Mouse (Mus musculus) v-Abl transformed pro-B cells (cell line): ENCODE data around the gene Disp2.

Experiments
- in situ Hi-C, 2 experiments: fragments of 400-800 bp; cut with MboI; formaldehyde crosslinking; loops; one replicate each; pipeline ENCODE4 v1.15.1; 2025; ENCODE audit not compliant: unreplicated experiment in 2 of 2

Disp2 gene

GRCm38 (mm10) chr2:118779065-118779464 is 454 bp upstream of the Disp2 start:
- in situ Hi-C loops: no loop called here

DNA sequence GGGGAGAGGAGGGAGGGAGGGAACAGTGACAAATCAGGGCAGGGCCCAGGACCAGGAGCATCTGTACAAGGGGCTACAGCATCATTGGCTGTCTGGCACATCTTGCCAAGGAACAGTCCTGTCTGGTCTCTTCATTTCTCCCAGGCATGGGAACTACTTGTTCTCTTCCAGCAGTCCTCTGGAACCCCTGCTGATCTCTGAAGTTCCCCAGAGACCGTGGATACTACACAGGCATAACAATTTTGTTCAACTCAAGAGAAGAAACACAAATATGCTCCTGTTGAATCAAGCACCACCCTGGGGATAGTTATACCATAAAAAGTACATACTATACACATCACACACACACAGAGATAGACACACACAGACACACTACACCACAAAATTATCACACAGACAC is 1.6 kb downstream of the Disp2 start:
- in situ Hi-C loops: no loop called here

GRCm38 (mm10) chr2:118782303-118782702 is 2.8 kb downstream of the Disp2 start:
- in situ Hi-C loops: no loop called here

- in situ Hi-C loops: no loop called here
Measured at GRCm38 (mm10) chr2:118783093-118783492, 3.6 kb downstream of the Disp2 start.

DNA sequence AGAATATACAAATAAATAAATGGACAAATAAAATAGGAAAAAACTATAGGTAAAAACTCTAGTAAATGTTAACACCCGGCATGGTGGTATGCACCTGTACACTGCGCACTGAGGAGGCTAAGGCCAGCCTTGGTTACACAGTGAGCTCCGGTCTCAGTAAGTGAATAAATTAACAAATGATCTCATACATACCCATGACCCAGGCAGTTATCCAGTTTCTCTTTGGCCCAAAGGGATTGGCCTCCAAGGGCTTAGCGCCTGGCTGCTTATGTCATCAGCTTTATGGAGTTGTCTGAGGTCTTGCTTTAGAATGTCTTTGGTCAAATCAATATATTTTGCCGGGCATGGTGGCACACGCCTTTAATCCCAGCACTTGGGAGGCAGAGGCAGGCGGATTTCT is 4.1 kb downstream of the Disp2 start:
- in situ Hi-C loops: no loop called here

- in situ Hi-C loops: no loop called here
Measured at GRCm38 (mm10) chr2:118786525-118786924, 7.0 kb downstream of the Disp2 start.

DNA sequence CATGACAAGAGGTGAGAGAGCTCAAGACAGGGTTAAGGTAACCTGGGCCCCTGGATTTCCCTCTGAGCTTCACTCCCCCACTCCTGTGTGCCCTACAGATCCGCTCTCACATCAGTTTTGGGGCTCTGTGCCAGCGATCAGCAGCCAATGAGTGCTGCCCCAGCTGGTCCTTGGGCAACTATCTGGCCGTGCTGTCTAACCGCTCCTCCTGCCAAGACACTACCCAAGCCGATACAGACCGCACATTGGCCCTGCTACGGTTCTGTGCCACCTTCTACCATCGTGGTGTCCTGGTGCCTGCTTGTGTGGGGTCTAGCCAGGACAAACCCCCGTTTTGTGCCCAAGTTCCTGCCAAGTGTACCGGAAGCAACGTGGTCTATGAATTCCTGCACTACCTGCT is 10.0 kb downstream of the Disp2 start:
- in situ Hi-C loops: no loop called here

DNA sequence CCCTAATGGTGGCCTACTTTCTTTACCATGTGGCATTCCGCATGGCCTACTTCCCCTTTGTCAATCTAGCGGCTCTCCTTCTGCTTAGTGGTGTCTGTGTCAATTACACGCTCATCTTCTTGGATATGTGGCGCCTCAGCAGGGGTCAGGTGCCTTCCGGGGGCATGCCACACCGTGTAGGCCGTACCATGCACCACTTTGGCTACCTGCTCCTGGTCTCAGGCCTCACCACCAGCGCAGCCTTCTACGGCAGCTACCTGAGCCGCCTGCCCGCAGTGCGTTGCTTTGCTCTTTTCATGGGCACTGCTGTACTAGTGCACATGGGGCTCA is 10.7 kb downstream of the Disp2 start:
- in situ Hi-C loops: no loop called here

GRCm38 (mm10) chr2:118790551-118791525 is 11.3 kb downstream of the Disp2 start:
- in situ Hi-C loops: no loop called here

GRCm38 (mm10) chr2:118791591-118792258 is 12.2 kb downstream of the Disp2 start:
- in situ Hi-C loops: no loop called here

DNA sequence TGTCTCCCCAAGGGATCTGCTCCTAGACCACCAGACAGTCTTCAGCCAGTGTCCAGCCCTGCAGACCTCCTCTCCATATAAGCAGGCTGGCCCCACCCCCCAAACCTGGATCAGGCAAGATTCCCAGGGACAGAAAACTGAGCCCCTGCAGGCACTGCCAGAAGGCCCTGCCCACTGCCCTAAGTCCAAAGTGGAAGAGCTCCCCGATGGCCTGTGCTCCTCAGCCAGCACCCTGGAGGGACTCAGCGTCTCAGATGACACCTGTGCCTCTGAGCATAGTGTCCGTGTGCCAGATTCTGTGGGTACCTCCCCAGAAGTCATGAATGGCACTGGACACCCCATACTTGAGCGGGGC is 12.7 kb downstream of the Disp2 start:
- in situ Hi-C loops: no loop called here

- in situ Hi-C loops: no loop called here
Measured at GRCm38 (mm10) chr2:118793636-118794035, 14.1 kb downstream of the Disp2 start.

- in situ Hi-C loops: no loop called here
Measured at GRCm38 (mm10) chr2:118802542-118803118, 23.1 kb downstream of the Disp2 start.

- in situ Hi-C loops: no loop called here
Measured at GRCm38 (mm10) chr2:118804474-118804873, 25.0 kb downstream of the Disp2 start.

- in situ Hi-C loops: no loop called here
Measured at GRCm38 (mm10) chr2:118805137-118805536, 25.6 kb downstream of the Disp2 start.

DNA sequence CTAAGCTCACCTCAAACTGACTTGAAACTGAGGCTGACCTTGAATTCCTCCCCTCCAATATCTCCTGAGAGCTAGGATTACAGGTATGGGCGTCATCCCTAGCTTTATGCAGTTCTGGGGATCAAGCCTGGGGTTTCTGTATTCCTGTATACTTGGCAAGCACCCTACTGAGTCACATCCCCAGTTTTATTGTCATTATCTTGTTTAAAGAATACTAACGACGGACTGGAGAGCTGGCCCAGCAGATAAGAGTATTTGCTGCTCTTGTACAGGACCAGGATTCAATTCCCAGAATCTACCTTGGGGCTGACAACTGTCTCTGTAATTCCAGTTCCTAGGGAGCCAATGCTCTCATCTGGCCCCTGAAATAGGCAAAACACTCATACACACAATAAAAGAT is 26.2 kb downstream of the Disp2 start:
- in situ Hi-C loops: no loop called here

- in situ Hi-C loops: no loop called here
Measured at GRCm38 (mm10) chr2:118806860-118807259, 27.3 kb downstream of the Disp2 start.

DNA sequence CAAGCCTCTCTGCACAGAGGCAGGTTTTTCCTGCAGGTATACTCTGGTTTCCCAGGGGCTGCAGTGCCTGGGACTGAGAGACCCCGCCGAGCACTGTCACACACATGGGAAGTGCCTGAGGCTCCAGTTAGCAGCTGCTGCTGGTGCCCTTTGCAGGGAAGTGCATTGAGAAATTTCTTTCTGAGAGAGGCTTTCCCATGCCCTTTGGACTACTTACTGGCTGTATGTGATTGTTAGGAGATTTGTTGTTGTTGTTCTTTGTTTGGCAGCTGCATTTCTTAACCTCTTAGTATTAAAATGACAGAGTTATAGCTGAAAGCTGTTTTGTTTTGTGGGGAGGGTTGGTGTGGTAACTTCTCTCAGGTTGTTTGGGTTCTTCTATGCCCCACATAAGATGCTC is 31.3 kb downstream of the Disp2 start:
- in situ Hi-C loops: no loop called here

- in situ Hi-C loops: no loop called here
Measured at GRCm38 (mm10) chr2:118812724-118813123, 33.2 kb downstream of the Disp2 start.

GRCm38 (mm10) chr2:118813981-118814836 is 34.7 kb downstream of the Disp2 start, which contains the start of gene Knstrn:
TSS of gene Knstrn (plus strand) at chr2:118814003.
- in situ Hi-C loops: no loop called here

- in situ Hi-C loops: no loop called here
Measured at GRCm38 (mm10) chr2:118822800-118823199, 43.3 kb downstream of the Disp2 start.
